Mouse (Mus musculus) hindbrain, embryonic 16.5 days (tissue): ENCODE data around the gene Hivep2. TPM values are rescaled to one million over a fixed set of nuclear protein-coding genes. Genes with fewer than 3 reads are reported as not detected.

ENCODE experiments used
- ATAC-seq: fragments of 200-750 bp; cut with Nextera tagmentation; 2 replicates; pipeline ENCODE4 v1.8.0; 2017; ENCODE audit warnings: moderate TSS enrichment, moderate library complexity
- H3K27ac ChIP-seq: fragments of 300-500 bp; sonication (generic); 2 replicates; pipeline ENCODE4 v1.5.1; 2014; ENCODE audit warnings: low read depth, mild to moderate bottlenecking, control low read depth, low read length, moderate library complexity
- H3K27me3 ChIP-seq: fragments of 300-500 bp; sonication (generic); replicated peaks from 2 replicates; pipeline ENCODE4 v1.6.1; 2014; ENCODE audit warnings: low read length; ENCODE audit not compliant: control insufficient read depth, insufficient read depth
- H3K36me3 ChIP-seq: fragments of 300-500 bp; sonication (generic); 2 replicates; pipeline ENCODE4 v1.6.1; 2014; ENCODE audit warnings: mild to moderate bottlenecking, low read length, moderate library complexity, mixed read lengths; ENCODE audit not compliant: control insufficient read depth, insufficient read depth
- H3K4me1 ChIP-seq: fragments of 300-500 bp; sonication (generic); 2 replicates; pipeline ENCODE4 v1.6.1; 2014; ENCODE audit warnings: low read depth, low read length; ENCODE audit not compliant: control insufficient read depth, insufficient read depth
- H3K4me2 ChIP-seq: fragments of 300-500 bp; sonication (generic); 2 replicates; pipeline ENCODE4 v1.6.1; 2014; ENCODE audit warnings: mild to moderate bottlenecking, low read length, control low read depth, moderate library complexity
- H3K4me3 ChIP-seq: fragments of 300-500 bp; sonication (generic); 2 replicates; pipeline ENCODE4 v1.5.1; 2014; ENCODE audit warnings: mild to moderate bottlenecking, low read length, control low read depth, moderate library complexity
- H3K9ac ChIP-seq: fragments of 300-500 bp; sonication (generic); 2 replicates; pipeline ENCODE4 v1.6.1; 2014; ENCODE audit warnings: low read depth, mild to moderate bottlenecking, control low read depth, low read length, moderate library complexity
- H3K9me3 ChIP-seq: fragments of 300-500 bp; sonication (generic); 2 replicates; pipeline ENCODE4 v1.6.1; 2014; ENCODE audit warnings: mild to moderate bottlenecking, low read length, moderate library complexity; ENCODE audit not compliant: control insufficient read depth
- WGBS: fragments of 180-500 bp; shearing (Covaris S2); extraction: QIAGEN DNeasy Blood & Tissue Kit; methylation state at CpG from one replicate; pipeline ENCODE4 v1.1.7; 2014; 5-methylcytosine and 5-hydroxymethylcytosine counted together
- polyA plus RNA-seq: library from polyadenylated mRNA; unstranded; fragments of >200 nt; fragmentation: Nextera tagmentation; extraction: Ambion mirVana; gene quantifications from 2 replicates; pipeline ENCODE4 v1.2.1, GENCODE M21; 2015

Gene Hivep2
- polyA plus RNA-seq, 1 experiment from 2014 or later: 12.5 TPM

GRCm38 (mm10) chr10:14070498-14071079, 104.7 kb downstream of the Hivep2 start:
- Histone ChIP-seq H3K36me3 (no peaks in the 10 kb centered on the region), H3K27me3 (no peaks in the 10 kb centered on the region), H3K9me3 (no peaks in the 10 kb centered on the region), H3K27ac (no peak overlapping the region), H3K4me3 (no peak overlapping the region), H3K4me1 (no peaks in the 10 kb centered on the region), H3K4me2 (no peak overlapping the region), H3K9ac (no peak overlapping the region)
- no peak for ATAC-seq
- 85% methylated on average over 5 of the region's 5 CpGs for WGBS

GRCm38 (mm10) chr10:14072504-14072903, 106.6 kb downstream of the Hivep2 start:
- Histone ChIP-seq H3K9me3 (no peaks in the 10 kb centered on the region), H3K9ac (no peak overlapping the region)
- ATAC-seq: no peak

GRCm38 (mm10) chr10:14075767-14076166, 109.9 kb downstream of the Hivep2 start:
- Histone ChIP-seq H3K4me1 (no peaks in the 10 kb centered on the region), H3K9ac (no peak overlapping the region), H3K4me2 (no peak overlapping the region), H3K27me3 (no peaks in the 10 kb centered on the region), H3K36me3 (no peaks in the 10 kb centered on the region), H3K4me3 (no peak overlapping the region), H3K27ac (no peak overlapping the region), H3K9me3 (no peaks in the 10 kb centered on the region)
- no peak for ATAC-seq
- 84% methylated on average over 5 of the region's 5 CpGs for WGBS

More at GRCm38 (mm10) chr10:14072504-14072903, 106.6 kb downstream of the Hivep2 start:
- Histone ChIP-seq H3K36me3 (no peaks in the 10 kb centered on the region), H3K4me2 (no peak overlapping the region), H3K27me3 (no peaks in the 10 kb centered on the region), H3K27ac (no peak overlapping the region), H3K4me1 (no peaks in the 10 kb centered on the region), H3K4me3 (no peak overlapping the region)
- 88% methylated on average over 3 of the region's 3 CpGs for WGBS

GRCm38 (mm10) chr10:14076880-14077279, 111.0 kb downstream of the Hivep2 start:
- Histone ChIP-seq H3K36me3 (no peaks in the 10 kb centered on the region), H3K9ac (no peak overlapping the region), H3K4me1 (no peaks in the 10 kb centered on the region), H3K4me3 (no peak overlapping the region), H3K9me3 (no peaks in the 10 kb centered on the region), H3K27ac (no peak overlapping the region), H3K27me3 (no peaks in the 10 kb centered on the region), H3K4me2 (no peak overlapping the region)
- no peak for ATAC-seq
- WGBS: 61% methylated on average over 9 of the region's 9 CpGs

GRCm38 (mm10) chr10:14080830-14081229, 115.0 kb downstream of the Hivep2 start:
- no peak for ATAC-seq
- Histone ChIP-seq H3K36me3 (no peaks in the 10 kb centered on the region), H3K27me3 (no peaks in the 10 kb centered on the region), H3K4me2 (no peak overlapping the region), H3K27ac (no peak overlapping the region), H3K9me3 (no peaks in the 10 kb centered on the region), H3K4me3 (no peak overlapping the region), H3K9ac (no peak overlapping the region), H3K4me1 (no peaks in the 10 kb centered on the region)
- WGBS: 82% methylated on average over 6 of the region's 6 CpGs

- Histone ChIP-seq H3K4me2 (no peak overlapping the region), H3K36me3 (no peaks in the 10 kb centered on the region), H3K27me3 (no peaks in the 10 kb centered on the region), H3K4me3 (no peak overlapping the region), H3K4me1 (no peaks in the 10 kb centered on the region), H3K9me3 (no peaks in the 10 kb centered on the region), H3K9ac (no peak overlapping the region), H3K27ac (no peak overlapping the region)
- 40% methylated on average over 3 of the region's 3 CpGs for WGBS
- ATAC-seq: no peak
Measured at GRCm38 (mm10) chr10:14081824-14082223, 115.9 kb downstream of the Hivep2 start.

GRCm38 (mm10) chr10:14082275-14082674, 116.4 kb downstream of the Hivep2 start:
- H3K4me3 ChIP-seq: no peak overlapping the region
- no peaks in the 10 kb centered on the region for H3K27me3 ChIP-seq
- WGBS: 50% methylated on average over 3 of the region's 3 CpGs
- no peaks in the 10 kb centered on the region for H3K36me3 ChIP-seq
- H3K27ac ChIP-seq: no peak overlapping the region
- H3K4me1 ChIP-seq: no peaks in the 10 kb centered on the region
- H3K4me2 ChIP-seq: no peak overlapping the region
- no peaks in the 10 kb centered on the region for H3K9me3 ChIP-seq
- no peak overlapping the region for H3K9ac ChIP-seq
- ATAC-seq: peak; percentile 89

- no peak overlapping the region for H3K9ac ChIP-seq
- ATAC-seq: no peak
- H3K4me2 ChIP-seq: no peak overlapping the region
- H3K4me3 ChIP-seq: no peak overlapping the region
- no peaks in the 10 kb centered on the region for H3K9me3 ChIP-seq
- no peak overlapping the region for H3K27ac ChIP-seq
- H3K4me1 ChIP-seq: no peaks in the 10 kb centered on the region
- WGBS: 81% methylated on average over 12 of the region's 12 CpGs
- H3K36me3 ChIP-seq: no peaks in the 10 kb centered on the region
- no peaks in the 10 kb centered on the region for H3K27me3 ChIP-seq
Measured at GRCm38 (mm10) chr10:14085241-14085659, 119.4 kb downstream of the Hivep2 start.

- H3K4me1 ChIP-seq: no peaks in the 10 kb centered on the region
- H3K36me3 ChIP-seq: no peaks in the 10 kb centered on the region
- H3K9me3 ChIP-seq: no peaks in the 10 kb centered on the region
- ATAC-seq: no peak
- H3K27ac ChIP-seq: no peak overlapping the region
- H3K27me3 ChIP-seq: no peaks in the 10 kb centered on the region
- H3K9ac ChIP-seq: no peak overlapping the region
- no peak overlapping the region for H3K4me2 ChIP-seq
- WGBS: 79% methylated on average over 10 of the region's 10 CpGs
- no peak overlapping the region for H3K4me3 ChIP-seq
Measured at GRCm38 (mm10) chr10:14085882-14086515, 120.1 kb downstream of the Hivep2 start.
